Mouse (Mus musculus): ENCODE data around the gene Polr2i. TPM values are rescaled to one million over a fixed set of nuclear protein-coding genes. Genes with fewer than 3 reads are reported as not detected.
A peak's percentile ranks its signal among the peaks of the same experiment; 100 is the strongest.

Polr2i gene
- polyA plus RNA-seq, 1 experiment from 2014 or later: 158 TPM

DNA sequence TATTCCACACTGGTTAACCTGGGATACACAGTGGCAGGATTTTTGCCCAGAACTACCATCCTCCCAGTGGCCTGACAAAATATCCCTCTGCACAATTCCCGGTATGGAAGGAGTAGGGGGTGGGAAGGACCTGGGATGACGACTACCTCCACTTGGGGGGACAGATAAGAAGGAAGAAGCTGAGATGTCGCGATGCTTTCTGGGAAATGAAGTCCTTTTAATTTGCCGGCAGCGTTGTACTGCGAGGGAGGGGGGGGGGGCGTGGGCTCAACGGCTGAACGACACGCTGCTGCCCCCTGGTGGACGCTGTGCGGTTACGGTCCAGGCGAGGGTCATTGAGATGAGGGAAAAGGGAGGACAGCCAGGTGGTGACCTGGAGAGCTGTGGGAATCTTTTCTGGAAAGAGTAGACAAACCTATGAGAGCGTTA is 15.0 kb upstream of the Polr2i start:
- H3K36me3 ChIP-seq (ENCODE audit: control insufficient read depth, insufficient read depth, low read length): no peaks in the 10 kb centered on the region
- H3K4me2 ChIP-seq (ENCODE audit: low read length): peak overlapping the region; percentile 57
- peak overlapping the region; percentile 75 for H3K27ac ChIP-seq (ENCODE audit: low read length)
- H3K27me3 ChIP-seq (ENCODE audit: control insufficient read depth, insufficient read depth, low read depth, low read length): no peaks in the 10 kb centered on the region
- peak overlapping the region; percentile 31 for H3K4me3 ChIP-seq (ENCODE audit: low read depth, low read length)
- H3K9me3 ChIP-seq (replicated peaks; ENCODE audit: control insufficient read depth, low read length, poor library complexity, severe bottlenecking): no peaks in the 10 kb centered on the region
- peak; percentile 72 for ATAC-seq
- peaks cover 19% of the 10 kb centered on the region for H3K4me1 ChIP-seq (ENCODE audit: control insufficient read depth, insufficient read depth, low read length)
- H3K9ac ChIP-seq (ENCODE audit: low read depth, low read length): peak overlapping the region; percentile 63; the same call in 1 of the 2 replicates
- WGBS: under 1% methylated on average over 16 of the region's 16 CpGs

DNA sequence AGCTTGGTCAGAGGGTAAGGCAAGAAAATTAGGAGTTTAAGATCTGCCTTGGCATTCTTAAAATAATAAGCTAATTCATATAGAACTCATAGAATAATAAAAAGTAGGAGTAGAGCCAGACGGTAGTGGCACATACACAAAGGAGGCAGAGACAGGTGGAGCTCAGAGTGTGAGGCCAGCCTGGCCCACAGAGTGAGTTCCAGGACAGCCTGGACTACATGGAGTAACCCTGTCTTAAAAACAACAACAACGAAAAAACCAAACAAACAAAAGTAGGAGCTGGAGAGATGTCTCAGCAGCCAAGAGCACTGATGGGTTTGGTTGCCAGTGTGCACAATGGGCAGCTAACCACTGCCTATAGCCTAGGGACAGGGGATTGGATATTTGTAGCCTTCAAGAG is 14.5 kb upstream of the Polr2i start:
- H3K27ac ChIP-seq (ENCODE audit: low read length): no peak overlapping the region
- peak; percentile 29; the same call in 1 of the 2 replicates for ATAC-seq
- H3K36me3 ChIP-seq (ENCODE audit: control insufficient read depth, insufficient read depth, low read length): no peaks in the 10 kb centered on the region
- 68% methylated on average over 2 of the region's 2 CpGs for WGBS
- no peak overlapping the region; the same call in 1 of the 2 replicates for H3K4me2 ChIP-seq (ENCODE audit: low read length)
- peaks cover 19% of the 10 kb centered on the region for H3K4me1 ChIP-seq (ENCODE audit: control insufficient read depth, insufficient read depth, low read length)
- no peak overlapping the region for H3K9ac ChIP-seq (ENCODE audit: low read depth, low read length)
- H3K4me3 ChIP-seq (ENCODE audit: low read depth, low read length): no peak overlapping the region
- H3K9me3 ChIP-seq (replicated peaks; ENCODE audit: control insufficient read depth, low read length, poor library complexity, severe bottlenecking): no peaks in the 10 kb centered on the region
- H3K27me3 ChIP-seq (ENCODE audit: control insufficient read depth, insufficient read depth, low read depth, low read length): no peaks in the 10 kb centered on the region

DNA sequence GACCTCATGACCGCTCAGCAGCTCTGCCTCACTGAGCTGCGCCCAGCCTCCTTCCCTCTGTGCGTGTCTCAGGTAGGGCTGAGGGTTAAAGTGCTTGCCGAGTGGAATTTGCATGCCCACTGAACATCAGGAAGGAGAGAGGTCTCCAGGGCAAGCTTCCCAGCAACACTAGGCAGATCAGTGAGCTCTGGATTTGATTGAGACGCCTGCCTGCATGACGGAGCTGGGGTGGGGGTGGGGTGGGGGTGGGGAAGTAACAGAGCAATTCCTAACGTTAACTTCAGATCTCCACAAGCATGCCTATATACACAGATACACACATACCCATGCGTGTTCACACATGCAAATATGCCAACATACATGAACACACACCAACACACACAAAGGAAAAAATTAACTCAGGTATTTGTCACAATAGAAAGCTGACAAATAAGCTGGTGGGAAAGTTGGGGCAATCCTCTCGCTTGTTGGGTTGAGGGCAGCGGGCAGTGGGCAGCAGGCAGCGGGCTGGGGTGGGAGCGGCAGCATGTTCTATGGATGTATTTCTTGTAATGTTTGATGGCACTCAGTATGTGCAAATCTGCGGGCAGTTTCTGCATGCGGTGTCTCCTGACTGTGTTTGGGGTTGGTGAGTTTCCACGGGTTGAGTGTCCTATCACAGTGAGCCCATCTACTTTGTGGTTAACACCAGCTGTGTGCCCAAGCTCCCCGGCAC is 12.3 kb upstream of the Polr2i start:
- Histone ChIP-seq H3K27me3 (ENCODE audit: control insufficient read depth, insufficient read depth, low read depth, low read length) (no peaks in the 10 kb centered on the region), H3K36me3 (ENCODE audit: control insufficient read depth, insufficient read depth, low read length) (peaks cover 10% of the 10 kb centered on the region), H3K9ac (ENCODE audit: low read depth, low read length) (peak overlapping the region; percentile 66), H3K4me3 (ENCODE audit: low read depth, low read length) (peak overlapping the region; percentile 44), H3K4me1 (ENCODE audit: control insufficient read depth, insufficient read depth, low read length) (peaks cover 19% of the 10 kb centered on the region), H3K27ac (ENCODE audit: low read length) (peak overlapping the region; percentile 80), H3K4me2 (ENCODE audit: low read length) (peak overlapping the region; percentile 95), H3K9me3 (replicated peaks; ENCODE audit: control insufficient read depth, low read length, poor library complexity, severe bottlenecking) (no peaks in the 10 kb centered on the region)
- peak; percentile 69 for ATAC-seq
- WGBS: 5% methylated on average over 16 of the region's 16 CpGs

GRCm38 (mm10) chr7:30220008-30220356 is 11.8 kb upstream of the Polr2i start:
- Histone ChIP-seq H3K4me3 (ENCODE audit: low read depth, low read length) (peak overlapping the region; percentile 44), H3K4me1 (ENCODE audit: control insufficient read depth, insufficient read depth, low read length) (peaks cover 19% of the 10 kb centered on the region), H3K9me3 (replicated peaks; ENCODE audit: control insufficient read depth, low read length, poor library complexity, severe bottlenecking) (no peaks in the 10 kb centered on the region), H3K27ac (ENCODE audit: low read length) (no peak overlapping the region), H3K4me2 (ENCODE audit: low read length) (peak overlapping the region; percentile 95), H3K27me3 (ENCODE audit: control insufficient read depth, insufficient read depth, low read depth, low read length) (no peaks in the 10 kb centered on the region), H3K9ac (ENCODE audit: low read depth, low read length) (peak overlapping the region; percentile 66), H3K36me3 (ENCODE audit: control insufficient read depth, insufficient read depth, low read length) (peaks cover 12% of the 10 kb centered on the region)
- 17% methylated on average over 11 of the region's 11 CpGs for WGBS
- ATAC-seq: no peak

GRCm38 (mm10) chr7:30221433-30221832 is 10.3 kb upstream of the Polr2i start:
- no peak overlapping the region for H3K27ac ChIP-seq (ENCODE audit: low read length)
- H3K36me3 ChIP-seq (ENCODE audit: control insufficient read depth, insufficient read depth, low read length): peaks cover 16% of the 10 kb centered on the region
- no peak for ATAC-seq
- 75% methylated on average over 3 of the region's 3 CpGs for WGBS
- H3K4me2 ChIP-seq (ENCODE audit: low read length): no peak overlapping the region
- no peaks in the 10 kb centered on the region for H3K9me3 ChIP-seq (replicated peaks; ENCODE audit: control insufficient read depth, low read length, poor library complexity, severe bottlenecking)
- H3K27me3 ChIP-seq (ENCODE audit: control insufficient read depth, insufficient read depth, low read depth, low read length): no peaks in the 10 kb centered on the region
- H3K4me1 ChIP-seq (ENCODE audit: control insufficient read depth, insufficient read depth, low read length): peaks cover 17% of the 10 kb centered on the region
- H3K4me3 ChIP-seq (ENCODE audit: low read depth, low read length): no peak overlapping the region
- H3K9ac ChIP-seq (ENCODE audit: low read depth, low read length): no peak overlapping the region

GRCm38 (mm10) chr7:30222205-30222604 is 9.5 kb upstream of the Polr2i start:
- Histone ChIP-seq H3K9ac (ENCODE audit: low read depth, low read length) (no peak overlapping the region), H3K4me2 (ENCODE audit: low read length) (no peak overlapping the region), H3K4me3 (ENCODE audit: low read depth, low read length) (no peak overlapping the region), H3K9me3 (replicated peaks; ENCODE audit: control insufficient read depth, low read length, poor library complexity, severe bottlenecking) (no peaks in the 10 kb centered on the region), H3K4me1 (ENCODE audit: control insufficient read depth, insufficient read depth, low read length) (peaks cover 11% of the 10 kb centered on the region), H3K36me3 (ENCODE audit: control insufficient read depth, insufficient read depth, low read length) (peaks cover 20% of the 10 kb centered on the region), H3K27me3 (ENCODE audit: control insufficient read depth, insufficient read depth, low read depth, low read length) (no peaks in the 10 kb centered on the region), H3K27ac (ENCODE audit: low read length) (no peak overlapping the region)
- WGBS: 98% methylated on average over 5 of the region's 5 CpGs
- no peak for ATAC-seq

GRCm38 (mm10) chr7:30224206-30224605 is 7.5 kb upstream of the Polr2i start:
- H3K9ac ChIP-seq (ENCODE audit: low read depth, low read length): no peak overlapping the region
- H3K27ac ChIP-seq (ENCODE audit: low read length): no peak overlapping the region
- H3K4me2 ChIP-seq (ENCODE audit: low read length): no peak overlapping the region
- H3K36me3 ChIP-seq (ENCODE audit: control insufficient read depth, insufficient read depth, low read length): peaks cover 20% of the 10 kb centered on the region
- no peaks in the 10 kb centered on the region for H3K9me3 ChIP-seq (replicated peaks; ENCODE audit: control insufficient read depth, low read length, poor library complexity, severe bottlenecking)
- no peak overlapping the region for H3K4me3 ChIP-seq (ENCODE audit: low read depth, low read length)
- 95% methylated on average over 12 of the region's 12 CpGs for WGBS
- ATAC-seq: no peak
- H3K4me1 ChIP-seq (ENCODE audit: control insufficient read depth, insufficient read depth, low read length): peaks cover 9% of the 10 kb centered on the region
- H3K27me3 ChIP-seq (ENCODE audit: control insufficient read depth, insufficient read depth, low read depth, low read length): no peaks in the 10 kb centered on the region

DNA sequence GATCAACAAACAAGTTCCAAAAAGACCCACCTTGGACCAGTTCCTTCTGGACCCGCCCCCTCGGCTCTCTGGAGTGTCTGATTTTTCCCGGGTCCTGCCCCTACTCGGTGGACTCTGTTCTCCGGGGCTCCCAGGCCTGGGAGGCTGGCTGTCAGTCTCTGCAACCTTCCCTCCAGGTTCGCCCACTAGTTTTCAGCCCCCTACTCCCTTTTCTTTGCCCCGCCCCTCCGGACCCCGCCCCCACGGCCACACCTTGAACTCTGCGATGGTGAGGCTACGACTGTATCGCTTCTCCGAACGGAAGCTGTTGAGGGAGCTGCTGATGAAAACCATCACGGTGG is 450 bp upstream of the Polr2i start:
- Histone ChIP-seq H3K9ac (ENCODE audit: low read depth, low read length) (peak overlapping the region; percentile 69), H3K9me3 (replicated peaks; ENCODE audit: control insufficient read depth, low read length, poor library complexity, severe bottlenecking) (no peaks in the 10 kb centered on the region), H3K27me3 (ENCODE audit: control insufficient read depth, insufficient read depth, low read depth, low read length) (no peaks in the 10 kb centered on the region), H3K4me3 (ENCODE audit: low read depth, low read length) (peak overlapping the region; percentile 54), H3K4me2 (ENCODE audit: low read length) (peak overlapping the region; percentile 77), H3K4me1 (ENCODE audit: control insufficient read depth, insufficient read depth, low read length) (peaks cover 16% of the 10 kb centered on the region), H3K27ac (ENCODE audit: low read length) (peak overlapping the region; percentile 95), H3K36me3 (ENCODE audit: control insufficient read depth, insufficient read depth, low read length) (peaks cover 13% of the 10 kb centered on the region)
- WGBS: under 1% methylated on average over 16 of the region's 16 CpGs
- peak; percentile 33 for ATAC-seq

DNA sequence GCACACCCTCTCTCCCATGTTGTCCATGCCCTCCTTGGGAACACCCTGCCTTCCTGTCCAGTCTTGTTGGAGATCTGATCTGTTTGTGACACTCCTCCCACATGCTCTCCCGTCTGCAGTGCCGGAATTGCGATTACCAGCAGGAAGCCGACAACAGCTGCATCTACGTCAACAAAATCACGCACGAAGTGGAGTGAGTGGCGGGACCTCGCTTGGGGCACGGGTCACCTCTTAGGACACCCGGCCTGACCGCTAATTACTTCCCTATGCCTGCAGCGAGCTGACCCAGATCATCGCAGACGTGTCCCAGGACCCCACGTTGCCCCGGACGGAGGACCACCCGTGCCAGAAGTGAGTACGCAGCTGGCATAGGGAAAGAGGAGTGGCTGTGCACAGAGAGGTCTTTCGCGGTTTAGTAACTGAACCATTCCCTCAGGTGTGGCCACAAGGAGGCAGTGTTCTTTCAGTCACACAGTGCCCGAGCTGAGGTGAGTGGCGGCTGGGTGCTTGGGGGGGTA is 942 bp downstream of the Polr2i start:
- Histone ChIP-seq H3K4me3 (ENCODE audit: low read depth, low read length) (peak overlapping the region; percentile 54), H3K9ac (ENCODE audit: low read depth, low read length) (peak overlapping the region; percentile 66), H3K27ac (ENCODE audit: low read length) (peak overlapping the region; percentile 95), H3K36me3 (ENCODE audit: control insufficient read depth, insufficient read depth, low read length) (peaks cover 9% of the 10 kb centered on the region; the same call in 1 of the 2 replicates), H3K27me3 (ENCODE audit: control insufficient read depth, insufficient read depth, low read depth, low read length) (no peaks in the 10 kb centered on the region), H3K4me1 (ENCODE audit: control insufficient read depth, insufficient read depth, low read length) (peaks cover 16% of the 10 kb centered on the region), H3K9me3 (replicated peaks; ENCODE audit: control insufficient read depth, low read length, poor library complexity, severe bottlenecking) (no peaks in the 10 kb centered on the region), H3K4me2 (ENCODE audit: low read length) (peak overlapping the region; percentile 78)
- ATAC-seq: peak; percentile 1; the same call in 1 of the 2 replicates
- WGBS: 6% methylated on average over 24 of the region's 24 CpGs
